Mouse (Mus musculus) erythroblast, embryonic 14.5 days (primary cell): ENCODE results near the gene Proser2.

Source experiments
- GATA1 ChIP-seq: IDR thresholded peaks from 2 replicates; pipeline ENCODE4 v1.6.1; 2012; ENCODE audit warnings: low read length, inconsistent platforms, mixed read lengths
- TAL1 ChIP-seq: IDR thresholded peaks from 3 replicates; pipeline ENCODE4 v1.6.1; 2012; ENCODE audit warnings: low read length, inconsistent platforms, mixed read lengths

GRCm38 (mm10) chr2:6128136-6128805, 1.7 kb downstream of the Proser2 start:
- TF ChIP-seq TAL1: no peak
- TF ChIP-seq GATA1: no peak
